Mouse (Mus musculus): Measurements from ENCODE around the gene Ddx23. TPM values are rescaled to one million over a fixed set of nuclear protein-coding genes. Genes with fewer than 3 reads are reported as not detected.

The Ddx23 gene
- polyA plus RNA-seq, 1 experiment from 2014 or later, result 24.1 TPM

Other genes with a start within 250 kb of the Ddx23 start
- not detected in 2 replicates for gene Olfr282, start 231.7 kb downstream of the Ddx23 start, polyA plus RNA-seq (2016; fragmentation: Nextera tagmentation; extraction: Ambion mirVana)
- gene Olfr281, start 210.3 kb downstream of the Ddx23 start, polyA plus RNA-seq (2016; fragmentation: Nextera tagmentation; extraction: Ambion mirVana), result 0.05 TPM in 1 of 2 replicates, not detected in the other
- not detected in 2 replicates for gene OR5BS1P, start 193.0 kb downstream of the Ddx23 start, polyA plus RNA-seq (2016; fragmentation: Nextera tagmentation; extraction: Ambion mirVana)
- not detected in 2 replicates for gene Lalba, start 180.2 kb downstream of the Ddx23 start, polyA plus RNA-seq (2016; fragmentation: Nextera tagmentation; extraction: Ambion mirVana)
- gene Olfr279, start 170.5 kb downstream of the Ddx23 start, polyA plus RNA-seq (2016; fragmentation: Nextera tagmentation; extraction: Ambion mirVana), result not detected in 2 replicates
- 178 and 183 TPM in 2 replicates for gene Kansl2, start 128.6 kb downstream of the Ddx23 start, polyA plus RNA-seq (2016; fragmentation: Nextera tagmentation; extraction: Ambion mirVana)
- 61.2 and 63.2 TPM in 2 replicates for gene Ccnt1, start 92.0 kb downstream of the Ddx23 start, polyA plus RNA-seq (2016; fragmentation: Nextera tagmentation; extraction: Ambion mirVana)
- gene 4930415O20Rik, start 91.9 kb downstream of the Ddx23 start, polyA plus RNA-seq (2016; fragmentation: Nextera tagmentation; extraction: Ambion mirVana), result not detected in 2 replicates
- 12.9 and 14.2 TPM in 2 replicates for gene Adcy6, start 52.8 kb downstream of the Ddx23 start, polyA plus RNA-seq (2016; fragmentation: Nextera tagmentation; extraction: Ambion mirVana)
- 77.1 and 80.4 TPM in 2 replicates for gene Cacnb3, start 32.1 kb downstream of the Ddx23 start, polyA plus RNA-seq (2016; fragmentation: Nextera tagmentation; extraction: Ambion mirVana)
- gene Rnd1, start 14.6 kb upstream of the Ddx23 start, polyA plus RNA-seq (2016; fragmentation: Nextera tagmentation; extraction: Ambion mirVana), result 3.9 TPM in 2 replicates
- 1.5 and 1.7 TPM in 2 replicates for gene Ccdc65, start 45.3 kb upstream of the Ddx23 start, polyA plus RNA-seq (2016; fragmentation: Nextera tagmentation; extraction: Ambion mirVana)
- 6.2 and 8.5 TPM in 2 replicates for gene Fkbp11, start 65.3 kb upstream of the Ddx23 start, polyA plus RNA-seq (2016; fragmentation: Nextera tagmentation; extraction: Ambion mirVana)
- 58.2 and 58.3 TPM in 2 replicates for gene Arf3, start 100.3 kb upstream of the Ddx23 start, polyA plus RNA-seq (2016; fragmentation: Nextera tagmentation; extraction: Ambion mirVana)
- 0.18 and 0.24 TPM in 2 replicates for gene Wnt10b, start 115.3 kb upstream of the Ddx23 start, polyA plus RNA-seq (2016; fragmentation: Nextera tagmentation; extraction: Ambion mirVana)
- 0.18 and 0.61 TPM in 2 replicates for gene Wnt1, start 127.0 kb upstream of the Ddx23 start, polyA plus RNA-seq (2016; fragmentation: Nextera tagmentation; extraction: Ambion mirVana)
- gene Ddn, start 146.6 kb upstream of the Ddx23 start, polyA plus RNA-seq (2016; fragmentation: Nextera tagmentation; extraction: Ambion mirVana), result 0.22 TPM in 1 of 2 replicates, not detected in the other
- 85.2 and 89.4 TPM in 2 replicates for gene Prkag1, start 168.6 kb upstream of the Ddx23 start, polyA plus RNA-seq (2016; fragmentation: Nextera tagmentation; extraction: Ambion mirVana)
- gene Kmt2d, start 208.3 kb upstream of the Ddx23 start, polyA plus RNA-seq (2016; fragmentation: Nextera tagmentation; extraction: Ambion mirVana), result 12.5 and 12.7 TPM in 2 replicates
- gene Rhebl1, start 231.6 kb upstream of the Ddx23 start, polyA plus RNA-seq (2016; fragmentation: Nextera tagmentation; extraction: Ambion mirVana), result 20.1 and 23.3 TPM in 2 replicates
- gene Dhh, start 235.6 kb upstream of the Ddx23 start, polyA plus RNA-seq (2016; fragmentation: Nextera tagmentation; extraction: Ambion mirVana), result 0.45 and 0.51 TPM in 2 replicates

All from forebrain, embryonic 12.5 days (tissue).